Mouse (Mus musculus) MEL (cell line): Measurements from ENCODE around the gene Zbtb38. TPM values are rescaled to one million over a fixed set of nuclear protein-coding genes. Genes with fewer than 3 reads are reported as not detected.
A peak's percentile ranks its signal among the peaks of the same experiment; 100 is the strongest.

Experiments
- DNase-seq: peaks from one replicate; pipeline ENCODE4 v3.0.0; 2011; ENCODE audit warnings: low read depth, low spot score
- H3K27ac ChIP-seq: 2 replicates; pipeline ENCODE4 v1.5.1; 2012; ENCODE audit warnings: low read depth, mild to moderate bottlenecking, control low read depth, low read length, moderate library complexity; ENCODE audit not compliant: control insufficient read depth
- H3K27me3 ChIP-seq, 2 experiments: fragments of 150-350 bp in 1 of 2; sonication (generic) in 1 of 2; 2 replicates each; pipeline ENCODE4 v1.6.1; 2012; ENCODE audit warnings: low read length in 2 of 2, mild to moderate bottlenecking in 2 of 2, improper control_type of control experiment in 1 of 2, moderate library complexity in 1 of 2; ENCODE audit not compliant: insufficient read depth in 2 of 2, control insufficient read depth in 1 of 2
- H3K36me3 ChIP-seq, 2 experiments: 2 replicates each; pipeline ENCODE4 v1.6.1; 2012 to 2014; ENCODE audit warnings: low read length in 2 of 2, improper control_type of control experiment in 1 of 2, inconsistent platforms in 1 of 2, mild to moderate bottlenecking in 1 of 2; ENCODE audit not compliant: insufficient read depth in 2 of 2, control insufficient read depth in 1 of 2
- H3K4me1 ChIP-seq, 2 experiments: fragments of 150-350 bp in 1 of 2; sonication (generic) in 1 of 2; 2 replicates each; pipeline ENCODE4 v1.6.1; 2012; ENCODE audit warnings: low read length in 2 of 2, improper control_type of control experiment in 1 of 2, mild to moderate bottlenecking in 1 of 2; ENCODE audit not compliant: insufficient read depth in 2 of 2, control insufficient read depth in 1 of 2
- H3K4me3 ChIP-seq, 2 experiments: fragments of 150-350 bp in 1 of 2; sonication (generic) in 1 of 2; 2 replicates each; pipeline ENCODE4 v1.5.1; 2012; ENCODE audit warnings: low read depth in 2 of 2, low read length in 2 of 2, mild to moderate bottlenecking in 2 of 2, moderate library complexity in 2 of 2, control low read depth in 1 of 2, improper control_type of control experiment in 1 of 2; ENCODE audit not compliant: control insufficient read depth in 1 of 2, insufficient read depth in 1 of 2
- H3K79me2 ChIP-seq: 2 replicates; pipeline ENCODE4 v1.6.1; 2012; ENCODE audit warnings: mild to moderate bottlenecking, low read length, moderate library complexity; ENCODE audit not compliant: control insufficient read depth, poor library complexity, insufficient read depth
- H3K9ac ChIP-seq: 2 replicates; pipeline ENCODE4 v1.6.1; 2012; ENCODE audit warnings: low read depth, mild to moderate bottlenecking, control low read depth, low read length, moderate library complexity; ENCODE audit not compliant: control insufficient read depth, poor library complexity, severe bottlenecking
- H3K9me3 ChIP-seq: fragments of 150-350 bp; sonication (generic); replicated peaks from 2 replicates; pipeline ENCODE4 v1.6.1; 2012; ENCODE audit warnings: mild to moderate bottlenecking, low read length, improper control_type of control experiment, moderate library complexity; ENCODE audit not compliant: insufficient read depth
- BHLHE40 ChIP-seq: IDR thresholded peaks from 2 replicates; pipeline ENCODE4 v1.6.1; 2012; ENCODE audit warnings: low read depth, mild to moderate bottlenecking, inconsistent platforms, low read length, improper control_type of control experiment, borderline replicate concordance
- CHD1 ChIP-seq: IDR thresholded peaks from 2 replicates; pipeline ENCODE4 v1.6.1; 2012; ENCODE audit warnings: low read depth, mild to moderate bottlenecking, inconsistent platforms, low read length, improper control_type of control experiment
- CHD2 ChIP-seq: IDR thresholded peaks from 2 replicates; pipeline ENCODE4 v1.6.1; 2011; ENCODE audit warnings: low read length, improper control_type of control experiment
- CTCF ChIP-seq, 3 experiments: IDR thresholded peaks in 2 of 3; conservative IDR thresholded peaks in 1 of 3; 2 replicates each; pipeline ENCODE4 v1.5.1; 2011 to 2012; ENCODE audit warnings: low read length in 3 of 3, low read depth in 2 of 3, mild to moderate bottlenecking in 2 of 3, improper control_type of control experiment in 1 of 3, inconsistent platforms in 1 of 3, mixed read lengths in 1 of 3, moderate library complexity in 1 of 3; ENCODE audit not compliant: control insufficient read depth in 1 of 3, insufficient read depth in 1 of 3, poor library complexity in 1 of 3, severe bottlenecking in 1 of 3
- E2F4 ChIP-seq: IDR thresholded peaks from 2 replicates; pipeline ENCODE4 v1.6.1; 2011; ENCODE audit warnings: low read depth, low read length, improper control_type of control experiment, borderline replicate concordance
- EP300 ChIP-seq, 2 experiments: IDR thresholded peaks; 2 replicates each; pipeline ENCODE4 v1.6.1; 2011; ENCODE audit warnings: improper control_type of control experiment in 2 of 2, low read length in 2 of 2, low read depth in 1 of 2, mild to moderate bottlenecking in 1 of 2
- ETS1 ChIP-seq: IDR thresholded peaks from 2 replicates; pipeline ENCODE4 v1.6.1; 2012; ENCODE audit warnings: low read depth, mild to moderate bottlenecking, inconsistent platforms, low read length, improper control_type of control experiment, moderate library complexity
- GABPA ChIP-seq: IDR thresholded peaks from 2 replicates; pipeline ENCODE4 v1.6.1; 2012; ENCODE audit warnings: low read depth, mild to moderate bottlenecking, inconsistent platforms, low read length, improper control_type of control experiment, moderate library complexity
- GATA1 ChIP-seq: IDR thresholded peaks from 2 replicates; pipeline ENCODE4 v1.6.1; 2011; ENCODE audit warnings: low read depth, low read length, improper control_type of control experiment
- HCFC1 ChIP-seq: IDR thresholded peaks from 2 replicates; pipeline ENCODE4 v1.6.1; 2012; ENCODE audit warnings: low read depth, mild to moderate bottlenecking, inconsistent platforms, low read length, improper control_type of control experiment, moderate library complexity
- MAFK ChIP-seq: IDR thresholded peaks from 2 replicates; pipeline ENCODE4 v1.6.1; 2011; ENCODE audit warnings: low read depth, mild to moderate bottlenecking, low read length, improper control_type of control experiment, borderline replicate concordance
- MAX ChIP-seq: IDR thresholded peaks from 2 replicates; pipeline ENCODE4 v1.6.1; 2011; ENCODE audit warnings: low read length, improper control_type of control experiment
- MAZ ChIP-seq: IDR thresholded peaks from 2 replicates; pipeline ENCODE4 v1.6.1; 2012; ENCODE audit warnings: low read depth, mild to moderate bottlenecking, inconsistent platforms, low read length, improper control_type of control experiment
- MEF2A ChIP-seq: IDR thresholded peaks from 2 replicates; pipeline ENCODE4 v1.6.1; 2014; ENCODE audit warnings: low read depth, mild to moderate bottlenecking, inconsistent platforms, low read length, improper control_type of control experiment; ENCODE audit not compliant: poor library complexity, insufficient replicate concordance, severe bottlenecking; ENCODE audit errors: extremely low read depth
- MXI1 ChIP-seq: IDR thresholded peaks from 2 replicates; pipeline ENCODE4 v1.6.1; 2011; ENCODE audit warnings: mild to moderate bottlenecking, low read depth, low read length, improper control_type of control experiment
- MYB ChIP-seq: IDR thresholded peaks from 2 replicates; pipeline ENCODE4 v1.6.1; 2011; ENCODE audit warnings: mild to moderate bottlenecking, low read depth, low read length, improper control_type of control experiment
- MYC ChIP-seq: IDR thresholded peaks from 2 replicates; pipeline ENCODE4 v1.6.1; 2011; ENCODE audit warnings: low read depth, mild to moderate bottlenecking, low read length, improper control_type of control experiment, moderate library complexity
- NELFE ChIP-seq: IDR thresholded peaks from 2 replicates; pipeline ENCODE4 v1.6.1; 2011; ENCODE audit warnings: low read depth, low read length, improper control_type of control experiment
- POLR2A ChIP-seq, 2 experiments: IDR thresholded peaks; 2 replicates each; pipeline ENCODE4 v1.6.1; 2011 to 2012; ENCODE audit warnings: low read length in 2 of 2, mild to moderate bottlenecking in 2 of 2, control low read depth in 1 of 2, improper control_type of control experiment in 1 of 2, low read depth in 1 of 2, moderate library complexity in 1 of 2; ENCODE audit not compliant: control insufficient read depth in 1 of 2, insufficient read depth in 1 of 2, poor library complexity in 1 of 2
- POLR2AphosphoS2 ChIP-seq: IDR thresholded peaks from 2 replicates; pipeline ENCODE4 v1.6.1; 2011; ENCODE audit warnings: low read length, improper control_type of control experiment
- POLR2AphosphoS5 ChIP-seq: IDR thresholded peaks from 2 replicates; pipeline ENCODE4 v1.6.1; 2012; ENCODE audit warnings: low read depth, borderline replicate concordance, mild to moderate bottlenecking, inconsistent platforms, low read length, moderate library complexity, mixed read lengths
- RAD21 ChIP-seq: IDR thresholded peaks from 2 replicates; pipeline ENCODE4 v1.6.1; 2011; ENCODE audit warnings: mild to moderate bottlenecking, low read depth, low read length, improper control_type of control experiment
- RCOR1 ChIP-seq: IDR thresholded peaks from 2 replicates; pipeline ENCODE4 v1.6.1; 2012; ENCODE audit warnings: low read depth, mild to moderate bottlenecking, inconsistent platforms, low read length, improper control_type of control experiment
- SIN3A ChIP-seq: IDR thresholded peaks from 2 replicates; pipeline ENCODE4 v1.6.1; 2012; ENCODE audit warnings: low read length, improper control_type of control experiment, inconsistent platforms
- SMC3 ChIP-seq: IDR thresholded peaks from 2 replicates; pipeline ENCODE4 v1.6.1; 2011; ENCODE audit warnings: low read depth, low read length, improper control_type of control experiment
- TAL1 ChIP-seq: IDR thresholded peaks from 2 replicates; pipeline ENCODE4 v1.6.1; 2012; ENCODE audit warnings: mild to moderate bottlenecking, inconsistent platforms, low read length, moderate library complexity, mixed read lengths
- TBP ChIP-seq: IDR thresholded peaks from 2 replicates; pipeline ENCODE4 v1.8.0; 2011; ENCODE audit warnings: low read depth, low read length, improper control_type of control experiment
- TCF12 ChIP-seq: IDR thresholded peaks from 2 replicates; pipeline ENCODE4 v1.6.1; 2014; ENCODE audit warnings: low read depth, mild to moderate bottlenecking, inconsistent platforms, low read length, improper control_type of control experiment, moderate library complexity
- UBTF ChIP-seq: IDR thresholded peaks from 2 replicates; pipeline ENCODE4 v1.6.1; 2012; ENCODE audit warnings: low read depth, mild to moderate bottlenecking, inconsistent platforms, low read length, improper control_type of control experiment, moderate library complexity, borderline replicate concordance; ENCODE audit not compliant: insufficient read depth
- USF1 ChIP-seq: IDR thresholded peaks from 2 replicates; pipeline ENCODE4 v1.6.1; 2014; ENCODE audit warnings: low read depth, mild to moderate bottlenecking, inconsistent platforms, low read length, improper control_type of control experiment, moderate library complexity
- USF2 ChIP-seq, 2 experiments: IDR thresholded peaks; 2 replicates each; pipeline ENCODE4 v1.6.1; 2011 to 2012; ENCODE audit warnings: improper control_type of control experiment in 2 of 2, low read length in 2 of 2, borderline replicate concordance in 1 of 2, inconsistent platforms in 1 of 2, low read depth in 1 of 2, mild to moderate bottlenecking in 1 of 2; ENCODE audit not compliant: insufficient read depth in 1 of 2
- ZC3H11A ChIP-seq: IDR thresholded peaks from 2 replicates; pipeline ENCODE4 v1.6.1; 2012; ENCODE audit warnings: low read depth, mild to moderate bottlenecking, inconsistent platforms, low read length, improper control_type of control experiment
- ZKSCAN1 ChIP-seq: IDR thresholded peaks from 2 replicates; pipeline ENCODE4 v1.6.1; 2012; ENCODE audit warnings: low read depth, mild to moderate bottlenecking, inconsistent platforms, low read length, improper control_type of control experiment, moderate library complexity
- ZMIZ1 ChIP-seq: IDR thresholded peaks from 2 replicates; pipeline ENCODE4 v1.6.1; 2012; ENCODE audit warnings: low read depth, mild to moderate bottlenecking, inconsistent platforms, low read length, improper control_type of control experiment, moderate library complexity
- ZNF384 ChIP-seq: IDR thresholded peaks from 2 replicates; pipeline ENCODE4 v1.6.1; 2012; ENCODE audit warnings: low read depth, mild to moderate bottlenecking, inconsistent platforms, low read length, improper control_type of control experiment
- polyA plus RNA-seq, 2 experiments: library from polyadenylated mRNA; stranded (reverse) in 1 of 2; unstranded in 1 of 2; fragments of >175 nt in 1 of 2; fragments of >200 nt in 1 of 2; gene quantifications; 2 replicates each; pipeline versions ENCODE4 v1.2.1 to v1.2.4; 2012; ENCODE audit warnings: low replicate concordance in 2 of 2, low read depth in 1 of 2; ENCODE audit not compliant: insufficient read length in 2 of 2, insufficient read depth in 1 of 2, missing spikeins in 1 of 2
- total RNA-seq: library from RNA; depleted of rRNA; stranded (reverse); fragments of 300-350 nt; gene quantifications from 2 replicates; pipeline ENCODE4 v1.2.3, GENCODE M21; 2012

Gene Zbtb38
- total and polyA plus RNA-seq, 3 experiments: 10.9 to 65.0 (median 12.2) TPM

- Histone ChIP-seq H3K9ac (peak overlapping the region; percentile 42), H3K9me3 (no peaks in the 10 kb centered on the region), H3K79me2 (no peaks in the 10 kb centered on the region), H3K4me3 (peak overlapping the region; percentile 51 to 61), H3K27ac (peak overlapping the region; percentile 53), H3K27me3 (no peaks in the 10 kb centered on the region), H3K4me1 (peaks cover 8 to 22% of the 10 kb centered on the region in 2 experiments; a peak in 3 of 4 replicates), H3K36me3 (peaks cover 0 to 23% of the 10 kb centered on the region in 2 experiments; a peak in 2 of 4 replicates)
- DNase-seq: peak; percentile 29
- TF ChIP-seq TAL1: no peak
- no peak for TF ChIP-seq MAX
- TF ChIP-seq UBTF: no peak
- no peak; the same call in 1 of the 2 replicates for TF ChIP-seq SIN3A
- TF ChIP-seq ZNF384: peak; percentile 35; the same call in 1 of the 2 replicates
- no peak for TF ChIP-seq POLR2AphosphoS5
- no peak for TF ChIP-seq ZC3H11A
- no peak for TF ChIP-seq SMC3
- TF ChIP-seq USF2 (IDR thresholded peaks at IDR 0.05; ENCODE audit: borderline replicate concordance in 1 of 2, insufficient read depth in 1 of 2, low read depth in 1 of 2, low read length in 2 of 2): no peak
- no peak for TF ChIP-seq GABPA
- TF ChIP-seq MAFK: 0 out of 2 replicates have a peak, but pooled peaks have one; percentile 11
- TF ChIP-seq EP300 (IDR thresholded peaks at IDR 0.05; ENCODE audit: low read depth in 1 of 2, low read length in 2 of 2): peak; percentile 68 to 72
- no peak for TF ChIP-seq TCF12
- TF ChIP-seq BHLHE40: no peak
- 0 out of 2 replicates have a peak, but pooled peaks have one; percentile 22 for TF ChIP-seq E2F4
- TF ChIP-seq CTCF (IDR thresholded peaks at IDR 0.05 in 2 of 3, conservative IDR thresholded peaks at IDR 0.05 in 1 of 3; ENCODE audit: control insufficient read depth in 1 of 3, insufficient read depth in 1 of 3, low read depth in 2 of 3, low read length in 3 of 3, poor library complexity in 1 of 3, severe bottlenecking in 1 of 3): no peak
- TF ChIP-seq HCFC1: no peak
- no peak for TF ChIP-seq CHD2
- TF ChIP-seq CHD1: no peak
- TF ChIP-seq MXI1: 0 out of 2 replicates have a peak, but pooled peaks have one; percentile 24
- TF ChIP-seq GATA1: no peak
- TF ChIP-seq MEF2A: no peak
- peak; percentile 68 for TF ChIP-seq MYB
- no peak for TF ChIP-seq USF1
- no peak for TF ChIP-seq RCOR1
- no peak for TF ChIP-seq POLR2AphosphoS2
- 0 out of 2 replicates have a peak, but pooled peaks have one; percentile 35 for TF ChIP-seq NELFE
- no peak; the same call in none of the 2 replicates for TF ChIP-seq TBP
- TF ChIP-seq ZMIZ1: no peak
- TF ChIP-seq MAZ: no peak
- no peak for TF ChIP-seq RAD21
- TF ChIP-seq ZKSCAN1: no peak
- TF ChIP-seq POLR2A (IDR thresholded peaks at IDR 0.05; ENCODE audit: control insufficient read depth in 1 of 2, insufficient read depth in 1 of 2, low read depth in 1 of 2, low read length in 2 of 2, poor library complexity in 1 of 2): no peak
- 0 out of 2 replicates have a peak, but pooled peaks have one; percentile 23 for TF ChIP-seq ETS1
- peak; percentile 18; the same call in 1 of the 2 replicates for TF ChIP-seq MYC
Observed at GRCm38 (mm10) chr9:96675763-96676640, 76.6 kb downstream of the Zbtb38 start.
